Mouse (Mus musculus): Measurements from ENCODE around the gene Pacrg.
A peak's percentile ranks its signal among the peaks of the same experiment; 100 is the strongest.

Pacrg gene

GRCm38 (mm10) chr17:10740083-10740482 lies 100.0 kb downstream of the Pacrg start:
- DNase-seq (ENCODE audit: low spot score): no peak

DNA sequence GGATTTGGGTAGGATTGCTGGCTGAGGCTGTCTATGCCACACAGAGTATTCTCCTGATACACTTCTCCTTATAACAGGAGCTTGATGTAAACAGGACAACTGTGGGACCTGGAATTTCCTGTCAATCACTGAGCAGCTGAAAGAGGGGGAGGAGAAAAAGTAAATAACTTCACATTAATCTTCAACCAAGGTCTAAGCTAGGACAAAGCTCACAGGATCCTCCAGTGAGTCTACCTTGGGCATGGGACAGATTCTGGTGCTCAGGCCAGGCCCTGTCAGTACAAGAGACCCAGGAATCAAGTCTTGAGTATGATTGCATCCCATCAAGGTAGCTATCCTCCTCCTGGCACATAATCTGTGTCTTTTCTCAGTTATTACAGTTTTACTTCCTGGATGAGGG lies 102.1 kb downstream of the Pacrg start:
- no peak for DNase-seq (ENCODE audit: low spot score)

DNA sequence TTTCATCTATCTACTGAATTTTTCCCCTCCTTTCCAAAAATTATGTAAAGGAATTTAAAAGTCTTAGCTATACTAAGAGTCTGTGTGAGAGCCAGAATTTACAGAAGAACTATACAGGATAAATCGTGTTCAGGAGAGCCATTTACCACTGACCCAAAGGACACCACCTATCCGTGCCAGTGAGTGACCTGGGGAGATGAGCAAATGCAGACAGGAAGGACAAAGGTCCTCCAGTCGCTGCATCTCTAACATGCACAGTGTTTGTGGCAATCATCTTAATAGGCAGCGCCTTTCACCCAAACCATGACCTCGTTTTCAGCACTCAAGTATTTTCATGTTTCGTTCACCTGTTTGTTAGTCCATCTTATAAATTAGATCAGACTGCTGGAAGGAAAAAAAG lies 105.4 kb downstream of the Pacrg start:
- peak; percentile 30 for DNase-seq (ENCODE audit: low spot score)

GRCm38 (mm10) chr17:10732303-10733048 lies 107.6 kb downstream of the Pacrg start:
- no peak for DNase-seq (ENCODE audit: low spot score)

DNA sequence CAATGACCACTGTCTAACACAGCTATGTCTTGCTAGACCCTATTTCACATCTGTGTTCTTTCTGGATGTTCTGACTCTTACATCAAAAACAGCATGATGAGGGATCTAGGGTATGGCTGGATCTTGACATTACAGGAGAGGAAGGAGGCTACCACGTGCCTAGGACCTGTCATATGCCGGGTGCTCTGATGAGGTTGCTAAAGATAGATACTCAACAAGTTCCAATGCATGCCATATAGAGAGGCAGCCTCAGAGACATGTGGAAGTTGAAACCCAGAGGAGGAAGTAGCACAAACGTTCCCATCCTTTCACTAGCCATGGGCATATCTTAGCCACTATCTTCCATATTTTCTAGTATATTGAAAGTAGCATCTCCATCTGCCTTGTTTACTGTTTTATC lies 115.3 kb downstream of the Pacrg start:
- no peak for DNase-seq (ENCODE audit: low spot score)

DNA sequence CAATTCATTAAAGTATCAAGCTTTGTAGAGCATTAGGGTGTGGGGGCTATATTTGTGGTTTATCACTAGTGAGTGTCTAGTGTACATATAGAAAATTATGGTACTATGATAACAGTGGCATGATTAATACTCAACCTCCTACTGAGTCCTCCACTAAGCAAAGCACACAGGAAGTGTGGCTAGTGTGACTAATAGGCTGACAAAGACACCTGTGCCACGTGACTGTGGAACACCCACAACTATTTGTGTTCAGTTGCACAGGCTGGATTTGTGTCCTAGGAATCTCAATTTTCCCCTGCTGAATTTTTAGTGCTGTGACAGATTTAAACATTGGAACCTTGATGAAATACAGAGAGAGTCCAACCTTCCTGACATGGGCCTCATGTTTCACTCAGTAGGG lies 118.5 kb downstream of the Pacrg start:
- no peak for DNase-seq (ENCODE audit: low spot score)

GRCm38 (mm10) chr17:10717148-10717547 lies 123.0 kb downstream of the Pacrg start:
- DNase-seq (ENCODE audit: low spot score): no peak

DNA sequence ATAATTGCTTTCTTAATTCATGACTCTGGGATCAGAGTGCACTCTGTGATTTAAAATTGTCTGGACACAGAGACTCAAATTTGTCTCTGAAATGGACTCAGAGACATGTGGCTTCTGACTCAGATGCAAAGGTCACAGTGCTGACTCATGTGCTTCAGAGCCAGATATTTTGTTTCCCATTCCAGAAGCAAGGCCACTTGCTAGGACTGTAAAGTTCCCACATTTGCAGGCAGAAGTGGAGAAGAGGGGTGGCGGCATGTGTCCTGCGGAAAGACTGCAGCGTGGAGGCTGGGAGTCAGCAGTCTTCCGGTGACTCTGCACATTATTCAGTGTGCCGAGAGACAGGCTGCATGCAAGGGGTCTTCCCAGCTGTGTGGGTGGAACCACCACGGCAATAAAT lies 137.3 kb downstream of the Pacrg start:
- DNase-seq (ENCODE audit: low spot score): no peak

DNA sequence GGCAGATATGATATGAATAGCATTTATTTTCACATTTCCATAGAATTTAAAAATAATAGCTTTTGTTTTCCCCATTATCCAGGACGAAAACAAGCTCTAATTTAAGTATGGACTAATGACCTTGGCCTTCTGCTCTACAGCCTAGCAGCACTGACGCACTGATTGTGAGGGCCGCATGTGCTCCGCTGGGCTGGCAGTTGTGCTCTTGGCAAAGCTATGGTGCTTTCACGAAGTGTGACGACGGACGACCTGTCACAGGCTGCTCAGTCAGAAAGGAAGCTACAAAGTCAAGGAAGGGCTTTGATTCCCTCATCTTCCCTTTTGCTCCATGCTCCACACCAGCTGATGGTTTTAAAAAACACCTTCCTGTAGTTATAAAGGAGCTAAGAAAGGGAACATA lies 142.1 kb downstream of the Pacrg start:
- no peak for DNase-seq (ENCODE audit: low spot score)

DNA sequence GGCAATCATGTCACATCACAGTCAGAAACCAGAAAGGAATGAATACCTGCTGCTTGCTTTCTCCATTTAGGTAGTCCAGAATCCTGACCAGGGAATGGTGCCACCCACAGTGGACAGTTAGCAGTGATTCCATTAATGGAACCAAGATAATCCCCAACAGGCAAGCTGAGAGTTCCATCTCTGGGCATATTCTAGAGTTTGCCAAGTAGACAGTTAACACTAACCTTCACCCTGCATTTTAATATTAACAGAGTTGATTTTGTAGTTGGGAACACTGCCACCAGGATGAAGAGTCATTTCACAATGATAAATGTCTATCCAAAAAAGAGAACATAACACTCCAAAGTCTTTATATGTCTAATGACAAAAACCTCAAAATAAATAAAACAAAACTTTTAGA lies 144.7 kb downstream of the Pacrg start:
- no peak for DNase-seq (ENCODE audit: low spot score)

DNA sequence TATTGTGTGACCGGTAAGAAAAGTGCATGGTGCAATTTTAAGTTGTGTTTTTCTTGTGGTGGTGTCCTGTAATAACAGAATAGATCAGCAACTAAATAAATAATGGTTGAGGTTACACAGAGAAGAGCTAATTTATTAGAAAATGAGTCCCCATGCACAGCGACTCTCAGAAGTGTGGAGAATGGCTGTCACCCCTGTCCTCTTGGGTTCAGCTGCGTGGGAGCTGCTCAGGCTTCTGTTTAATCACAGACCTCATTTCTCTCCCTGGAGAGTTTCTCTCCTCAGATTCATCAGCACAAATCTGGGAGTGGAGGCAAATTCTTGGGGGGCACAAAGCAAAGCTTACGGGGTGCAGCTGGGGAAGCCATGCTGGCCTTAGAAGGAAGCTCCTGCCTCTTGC lies 163.0 kb downstream of the Pacrg start:
- DNase-seq (ENCODE audit: low spot score): no peak

GRCm38 (mm10) chr17:10675536-10675935 lies 164.6 kb downstream of the Pacrg start:
- no peak for DNase-seq (ENCODE audit: low spot score)

DNA sequence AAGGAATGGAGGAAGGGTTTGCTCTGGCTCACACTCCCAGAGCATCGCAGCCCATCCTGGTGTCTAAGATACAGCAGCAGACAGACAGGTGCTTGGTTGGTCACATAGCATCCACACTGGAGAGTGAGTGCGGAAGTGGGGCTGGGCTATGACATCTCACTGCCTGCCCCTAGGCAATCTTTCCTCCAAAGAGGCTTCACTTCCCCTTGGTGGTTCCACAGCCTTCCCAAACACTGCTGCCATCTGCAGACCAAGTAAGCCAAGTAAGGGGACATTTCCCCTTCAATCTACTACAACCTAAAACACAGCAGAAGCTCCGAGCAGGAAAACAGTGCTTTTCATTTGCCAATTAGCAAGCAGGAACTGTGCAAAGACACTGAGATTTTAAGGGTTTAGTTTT lies 165.1 kb downstream of the Pacrg start:
- no peak for DNase-seq (ENCODE audit: low spot score)

GRCm38 (mm10) chr17:10661294-10661693 lies 178.8 kb downstream of the Pacrg start:
- no peak for DNase-seq (ENCODE audit: low spot score)

DNA sequence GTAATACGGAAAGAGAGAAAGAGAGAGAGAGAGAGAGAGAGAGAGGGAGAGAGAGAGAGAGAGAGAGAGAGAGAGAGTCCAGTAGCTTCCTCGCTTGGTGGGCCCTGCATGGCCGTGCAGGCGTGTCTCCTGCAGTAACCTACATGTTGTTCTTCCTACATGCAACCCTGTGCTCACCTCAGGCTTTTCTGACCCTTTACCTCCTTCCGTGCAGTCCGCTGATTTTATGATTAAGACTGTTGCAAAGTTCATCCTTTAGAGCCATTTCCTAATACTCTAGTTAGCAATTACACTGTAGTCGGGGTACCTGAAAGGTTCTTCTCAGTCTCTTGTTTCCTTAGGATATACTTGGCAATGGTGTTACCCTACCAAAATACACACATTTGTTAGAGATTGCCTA lies 196.5 kb downstream of the Pacrg start:
- no peak for DNase-seq (ENCODE audit: low spot score)

- no peak for DNase-seq (ENCODE audit: low spot score)
Measured at GRCm38 (mm10) chr17:10639816-10640215, 200.3 kb downstream of the Pacrg start.

DNA sequence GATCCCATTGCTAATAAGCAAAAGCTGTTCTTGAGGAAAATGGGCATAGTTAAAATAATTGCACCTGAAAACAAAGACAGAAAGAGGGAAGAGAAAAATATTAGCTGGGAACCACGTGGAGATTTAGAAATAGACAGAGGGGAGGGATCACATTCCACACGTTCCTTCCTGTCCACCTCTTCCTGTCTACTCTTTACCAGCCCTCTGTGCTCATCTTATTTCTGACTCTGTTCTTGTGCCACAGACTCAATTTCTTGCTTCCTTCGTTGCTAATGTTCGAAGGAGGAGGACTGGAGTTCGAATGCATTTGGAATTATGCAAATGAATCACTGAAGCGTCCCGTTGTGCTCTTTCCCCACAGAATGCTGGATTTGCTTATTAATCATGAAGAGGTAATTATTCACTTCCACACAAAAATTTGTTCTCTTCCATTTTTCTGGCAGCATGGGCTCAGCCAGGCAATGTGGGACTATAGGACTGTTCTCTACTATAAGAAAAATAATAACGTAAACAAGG lies 204.1 kb downstream of the Pacrg start:
- no peak for DNase-seq (ENCODE audit: low spot score)

DNA sequence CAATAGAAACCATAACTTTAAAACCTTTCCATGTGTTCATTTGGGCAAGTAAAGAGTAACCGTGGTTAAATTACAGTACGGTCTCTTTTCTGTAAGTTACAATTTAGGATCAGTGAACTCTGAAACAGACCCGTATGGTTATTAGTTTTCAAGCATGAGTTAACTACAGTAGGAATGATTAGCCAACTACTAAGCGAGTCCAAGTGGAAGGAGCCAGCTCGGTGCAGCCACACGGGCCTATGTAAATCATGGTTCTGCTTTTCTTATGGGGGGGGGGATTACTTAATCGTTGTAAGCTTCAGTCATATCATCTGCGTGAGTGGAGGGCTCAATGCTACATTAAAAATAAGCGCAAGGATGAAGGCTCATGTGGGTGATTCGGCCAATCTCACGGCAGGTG lies 204.6 kb downstream of the Pacrg start:
- DNase-seq (ENCODE audit: low spot score): no peak

DNA sequence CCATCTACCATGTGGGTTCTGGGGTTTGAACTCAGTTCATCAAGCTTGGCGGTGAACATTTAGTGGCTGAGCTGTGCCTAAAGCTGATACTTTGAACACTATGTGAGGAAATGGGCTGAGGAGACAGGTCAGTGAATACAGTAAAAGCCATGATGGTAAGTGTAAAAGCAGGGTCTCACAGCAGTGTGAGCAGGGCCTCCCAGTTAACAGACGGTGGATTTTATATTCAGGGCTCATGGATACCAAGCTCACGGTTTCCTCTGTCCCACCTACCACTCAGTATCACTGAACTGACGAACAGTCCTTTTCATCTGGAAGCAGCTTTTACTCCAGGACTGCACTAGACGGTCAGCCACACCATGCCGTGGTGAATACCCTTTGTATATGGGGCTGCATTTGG lies 205.1 kb downstream of the Pacrg start:
- no peak for DNase-seq (ENCODE audit: low spot score)

- DNase-seq (ENCODE audit: low spot score): no peak
Measured at GRCm38 (mm10) chr17:10633769-10634168, 206.3 kb downstream of the Pacrg start.

- DNase-seq (ENCODE audit: low spot score): no peak
Measured at GRCm38 (mm10) chr17:10628240-10628639, 211.9 kb downstream of the Pacrg start.

GRCm38 (mm10) chr17:10627476-10627875 lies 212.6 kb downstream of the Pacrg start:
- DNase-seq (ENCODE audit: low spot score): no peak

DNA sequence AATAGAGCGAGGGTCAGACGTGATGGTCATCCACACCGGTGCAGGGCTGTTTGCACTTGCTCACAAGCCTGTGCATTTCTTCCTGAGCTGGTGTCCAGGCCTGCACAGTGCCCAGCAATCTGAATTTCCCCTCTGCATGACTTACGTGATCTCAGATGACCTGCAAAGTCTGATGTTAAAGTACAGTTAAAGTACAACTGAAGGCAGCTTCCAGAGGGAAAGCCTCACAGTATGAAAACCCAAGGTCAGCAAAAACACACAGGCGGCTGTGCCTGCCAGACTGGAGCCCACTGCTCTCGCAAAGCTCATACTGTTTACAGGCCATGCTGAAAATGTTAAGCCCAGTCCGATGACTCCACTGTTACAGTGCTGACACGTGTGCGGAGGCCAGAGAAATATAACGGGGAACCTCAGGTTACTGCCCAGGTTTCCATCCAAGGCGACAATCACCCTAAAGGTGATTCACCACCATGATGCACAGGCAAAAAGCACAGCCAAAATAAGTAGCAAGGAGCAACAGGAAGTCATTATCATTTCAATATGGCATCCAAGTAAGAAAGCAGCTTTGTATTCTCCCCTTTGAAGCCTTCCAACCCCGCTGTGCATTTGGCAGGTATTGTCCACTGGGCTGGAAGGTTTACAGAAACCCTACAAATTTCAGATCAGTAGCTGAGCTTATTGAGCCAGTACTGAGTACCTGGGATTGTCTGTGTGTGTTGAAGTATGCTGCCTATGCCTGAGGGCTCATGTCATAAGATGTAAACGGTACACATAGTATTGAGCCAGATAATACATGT lies 213.6 kb downstream of the Pacrg start:
- no peak for DNase-seq (ENCODE audit: low spot score)

Data from retina, embryonic 14.5 days (tissue).